Mouse (Mus musculus): ENCODE data around the gene Cldn22. TPM values are rescaled to one million over a fixed set of nuclear protein-coding genes. Genes with fewer than 3 reads are reported as not detected.
"Not testable (repeated sequence)": the region's sequence is repeated elsewhere in the genome, so short reads cannot be mapped to it uniquely, and the experiment has no call there.

Cldn22 gene
- 1 to 10 TPM; 1.2 to 2.3 (median 1.5) TPM for total RNA-seq (2022)

DNA sequence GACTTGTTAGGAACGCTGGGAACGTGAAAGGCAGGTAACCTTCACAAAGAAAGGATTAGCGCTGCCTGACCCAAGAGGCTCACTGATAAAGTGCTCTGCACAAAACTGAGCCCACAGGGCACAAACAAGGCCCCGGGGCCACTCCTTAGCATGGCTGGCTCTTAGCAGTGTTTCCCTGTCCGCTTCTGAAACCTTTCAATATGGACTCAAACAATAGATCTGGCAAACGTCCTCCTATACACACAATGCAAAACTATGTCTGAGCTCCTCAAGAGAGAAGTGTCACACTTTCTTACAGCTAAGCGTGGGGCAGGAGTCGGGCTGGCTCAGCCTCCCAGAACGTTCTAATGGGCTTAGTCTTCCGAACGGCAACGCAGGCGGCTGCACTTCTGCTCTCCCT is at the start of gene Cldn22:
Cldn22 (plus strand) TSS at position 301 of the 400 bp plus-strand sequence.
- DNase-seq: no peak

- DNase-seq: no peak
Measured at GRCm38 (mm10) chr8:47777415-47777814, 46.9 kb upstream of the Cldn22 start.

- no peak for DNase-seq
Measured at GRCm38 (mm10) chr8:47779589-47779988, 44.7 kb upstream of the Cldn22 start.

GRCm38 (mm10) chr8:47781881-47782280 is 42.4 kb upstream of the Cldn22 start:
- DNase-seq: no peak

- no peak for DNase-seq
Measured at GRCm38 (mm10) chr8:47783544-47783943, 40.7 kb upstream of the Cldn22 start.

DNA sequence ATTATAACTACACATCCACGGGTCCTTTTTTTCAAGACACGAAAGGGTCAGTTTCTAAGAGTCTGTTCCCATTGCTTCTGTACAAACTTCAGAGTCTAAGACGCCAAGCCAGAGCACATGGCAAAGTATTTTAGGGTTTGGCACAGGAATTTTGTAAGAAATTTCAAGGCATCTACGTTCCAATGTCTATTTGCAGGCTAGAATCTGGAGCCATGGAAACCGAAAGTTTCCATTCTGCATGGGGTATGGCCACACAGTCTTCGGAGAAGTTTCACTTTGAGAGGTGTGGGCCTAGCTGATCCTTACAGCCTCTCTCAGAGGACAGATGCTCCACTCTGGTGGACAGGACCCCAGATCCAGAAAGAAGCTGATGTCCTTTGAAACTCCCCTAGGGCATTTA is 40.3 kb upstream of the Cldn22 start:
- no peak for DNase-seq

GRCm38 (mm10) chr8:47784436-47784835 is 39.8 kb upstream of the Cldn22 start:
- DNase-seq: no peak

DNA sequence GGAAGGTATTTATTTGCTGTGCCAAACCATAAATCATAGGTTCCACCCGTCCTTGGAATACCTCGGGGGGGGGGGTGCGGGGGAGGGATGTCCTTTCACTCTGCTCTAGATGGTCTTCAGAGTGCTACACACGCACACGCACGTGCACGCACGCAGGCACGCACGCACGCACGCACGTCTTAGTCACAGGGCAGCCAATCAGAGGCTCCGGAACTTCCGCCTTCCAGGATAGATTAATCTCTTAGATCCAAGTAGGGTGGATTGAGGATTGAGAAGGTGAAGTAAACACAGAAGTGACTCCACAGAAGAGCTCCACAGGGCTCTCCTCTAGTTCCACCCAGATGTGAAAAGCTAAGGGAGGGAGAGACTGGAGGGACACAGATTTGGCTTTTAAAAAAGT is 38.0 kb upstream of the Cldn22 start:
- no peak for DNase-seq

- DNase-seq: peak; percentile 79
Measured at GRCm38 (mm10) chr8:47787705-47788104, 36.6 kb upstream of the Cldn22 start.

GRCm38 (mm10) chr8:47791986-47792385 is 32.3 kb upstream of the Cldn22 start:
- DNase-seq: no peak

DNA sequence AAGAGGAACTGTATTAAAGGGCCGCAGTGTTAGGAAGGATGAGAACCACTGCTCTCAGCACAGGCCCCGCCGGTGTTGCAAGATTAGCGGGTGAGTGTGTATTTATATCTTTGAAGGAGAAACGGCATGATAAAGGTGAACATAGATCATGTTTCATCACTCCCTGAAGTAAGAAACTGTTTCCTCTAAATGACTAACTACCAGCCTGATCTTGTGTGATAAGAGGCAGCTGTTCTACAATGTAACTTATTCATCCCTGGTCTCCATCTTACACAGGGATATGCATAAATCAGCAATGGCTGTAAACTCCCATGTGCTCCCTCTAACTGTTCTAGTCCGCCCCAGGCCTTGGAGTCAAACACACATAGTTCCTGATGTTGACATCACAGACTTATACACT is 24.8 kb upstream of the Cldn22 start:
- DNase-seq: no peak

GRCm38 (mm10) chr8:47802349-47802748 is 21.9 kb upstream of the Cldn22 start:
- no peak for DNase-seq

DNA sequence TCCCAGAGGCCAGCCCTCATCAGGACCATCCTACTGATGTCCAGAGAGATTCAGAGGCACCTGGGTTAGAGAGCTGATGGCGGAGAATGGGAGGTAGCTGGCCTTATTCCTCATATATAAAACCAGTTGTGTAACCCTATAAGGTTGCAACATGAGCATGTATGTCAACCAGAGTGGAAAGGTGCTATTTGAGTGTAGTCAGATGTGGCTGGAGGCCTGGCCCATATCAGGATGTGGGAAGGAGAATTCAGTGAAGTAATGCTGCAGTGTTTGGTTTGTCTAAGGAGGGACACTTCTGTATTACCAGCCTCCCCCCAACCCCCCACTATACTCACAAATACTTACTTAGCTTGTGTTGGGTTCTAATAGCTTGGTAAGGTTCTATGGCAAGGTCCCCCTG is 20.0 kb upstream of the Cldn22 start:
- no peak for DNase-seq

DNA sequence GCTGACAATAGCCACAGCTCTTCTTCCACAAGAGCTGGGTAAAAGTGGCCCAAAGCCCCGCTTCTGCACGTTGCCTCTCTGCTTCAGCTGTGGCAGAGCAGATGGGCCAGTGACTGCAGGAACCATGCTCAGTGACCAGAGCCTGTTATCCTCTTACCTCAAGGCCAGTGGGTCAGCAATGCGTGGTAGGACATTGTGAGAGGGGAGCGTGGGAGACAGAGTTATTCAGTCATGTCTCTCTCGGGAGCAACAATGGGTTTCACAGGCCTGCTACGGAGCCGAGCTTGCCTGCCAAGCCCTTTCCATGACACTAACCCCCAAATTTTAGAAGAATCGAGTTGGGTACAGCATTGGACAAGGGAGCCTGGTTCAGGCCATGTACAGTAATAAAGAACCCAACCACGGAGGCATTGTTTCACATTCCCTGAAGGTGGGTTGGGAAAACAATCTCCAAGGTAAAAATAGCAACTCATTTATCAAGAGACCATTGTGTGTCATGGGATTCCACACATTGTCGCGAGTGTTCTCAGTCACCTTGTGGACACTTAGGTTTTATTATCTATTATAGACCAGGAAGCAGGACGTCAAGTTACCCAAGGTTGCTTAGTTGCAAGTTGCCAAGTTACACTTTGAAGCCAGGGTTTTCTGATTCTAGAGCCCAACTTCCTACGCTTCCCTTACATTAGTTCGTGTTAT is 14.2 kb upstream of the Cldn22 start:
- DNase-seq: no peak

DNA sequence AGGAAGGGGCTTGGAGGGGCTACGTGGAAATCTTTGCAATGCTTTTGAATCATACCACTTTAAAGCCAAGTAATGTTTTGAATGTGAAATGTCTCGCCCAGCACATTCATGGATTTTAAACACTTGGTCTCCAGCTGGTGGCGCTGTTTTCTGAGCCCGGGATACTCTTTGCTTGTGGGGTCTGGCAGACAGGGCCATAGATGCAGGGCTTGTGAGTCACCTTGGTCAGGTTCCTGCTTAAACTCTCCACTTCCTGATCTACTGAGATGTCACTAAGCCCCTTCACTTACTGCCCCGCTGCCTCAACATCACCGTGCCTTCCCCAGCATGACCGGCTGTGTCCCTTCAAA is 13.6 kb upstream of the Cldn22 start:
- no peak for DNase-seq

- no peak for DNase-seq
Measured at GRCm38 (mm10) chr8:47811221-47811620, 13.1 kb upstream of the Cldn22 start.

- no peak for DNase-seq
Measured at GRCm38 (mm10) chr8:47819034-47819433, 5.2 kb upstream of the Cldn22 start.

- no peak for DNase-seq
Measured at GRCm38 (mm10) chr8:47820914-47821772, 3.1 kb upstream of the Cldn22 start.

- no peak for DNase-seq
Measured at GRCm38 (mm10) chr8:47821843-47822242, 2.4 kb upstream of the Cldn22 start, which contains the start of gene Cldn24. Gene Cldn24, plus strand, starts transcription at chr8:47822143.

- not testable (repeated sequence) for DNase-seq
Measured at GRCm38 (mm10) chr8:47822541-47822940, 1.7 kb upstream of the Cldn22 start.

- no peak for DNase-seq
Measured at GRCm38 (mm10) chr8:47823777-47824176, 505 bp upstream of the Cldn22 start.

DNA sequence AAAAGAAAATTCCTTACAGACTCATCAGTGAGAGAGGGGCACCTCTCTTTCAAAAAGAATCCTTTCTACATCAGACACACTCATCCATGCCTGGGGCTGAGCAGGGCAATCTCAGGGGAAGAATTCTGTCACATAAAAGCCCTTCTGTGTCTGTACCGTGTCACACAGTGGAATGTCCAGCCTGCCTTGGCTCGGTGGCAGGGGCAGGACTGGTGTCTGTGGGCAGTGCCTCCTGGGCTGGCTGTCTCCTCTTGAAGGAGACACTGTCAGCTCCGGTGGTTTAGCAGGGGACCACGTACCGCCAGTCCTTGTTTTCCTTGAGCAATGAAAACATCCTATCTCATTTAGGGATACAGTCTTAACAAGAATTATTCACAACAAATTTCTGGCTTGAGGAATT is 1.3 kb downstream of the Cldn22 start:
- DNase-seq: no peak

DNA sequence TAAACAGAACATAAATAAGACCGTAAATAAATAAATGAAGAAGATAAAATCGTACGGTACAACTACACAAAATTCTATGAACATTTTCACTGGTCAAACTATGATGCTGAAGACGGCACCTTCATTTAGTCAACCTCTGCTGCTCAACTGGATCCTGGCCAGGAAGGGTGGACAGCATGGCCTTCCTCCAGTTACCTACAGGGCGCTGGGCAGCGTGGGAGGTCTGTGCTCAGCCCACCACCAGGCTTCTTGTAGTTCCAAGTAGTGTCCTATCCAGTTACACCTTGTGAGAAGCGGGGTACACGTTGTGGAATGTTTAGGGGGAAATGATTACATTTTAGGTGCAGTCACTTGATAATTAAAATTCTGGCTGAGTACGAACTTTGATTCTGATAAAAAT is 2.6 kb downstream of the Cldn22 start:
- DNase-seq: no peak

- DNase-seq: peak; percentile 52
Measured at GRCm38 (mm10) chr8:47832616-47833015, 8.3 kb downstream of the Cldn22 start.
